Mouse (Mus musculus) kidney, adult 11 months (tissue): ENCODE data around the gene Dnah7a.
"Not testable (repeated sequence)": the region's sequence is repeated elsewhere in the genome, so short reads cannot be mapped to it uniquely, and the experiment has no call there.

Source experiments
- DNase-seq: peaks from one replicate; pipeline ENCODE4 v3.0.0; 2022

Gene Dnah7a

DNA sequence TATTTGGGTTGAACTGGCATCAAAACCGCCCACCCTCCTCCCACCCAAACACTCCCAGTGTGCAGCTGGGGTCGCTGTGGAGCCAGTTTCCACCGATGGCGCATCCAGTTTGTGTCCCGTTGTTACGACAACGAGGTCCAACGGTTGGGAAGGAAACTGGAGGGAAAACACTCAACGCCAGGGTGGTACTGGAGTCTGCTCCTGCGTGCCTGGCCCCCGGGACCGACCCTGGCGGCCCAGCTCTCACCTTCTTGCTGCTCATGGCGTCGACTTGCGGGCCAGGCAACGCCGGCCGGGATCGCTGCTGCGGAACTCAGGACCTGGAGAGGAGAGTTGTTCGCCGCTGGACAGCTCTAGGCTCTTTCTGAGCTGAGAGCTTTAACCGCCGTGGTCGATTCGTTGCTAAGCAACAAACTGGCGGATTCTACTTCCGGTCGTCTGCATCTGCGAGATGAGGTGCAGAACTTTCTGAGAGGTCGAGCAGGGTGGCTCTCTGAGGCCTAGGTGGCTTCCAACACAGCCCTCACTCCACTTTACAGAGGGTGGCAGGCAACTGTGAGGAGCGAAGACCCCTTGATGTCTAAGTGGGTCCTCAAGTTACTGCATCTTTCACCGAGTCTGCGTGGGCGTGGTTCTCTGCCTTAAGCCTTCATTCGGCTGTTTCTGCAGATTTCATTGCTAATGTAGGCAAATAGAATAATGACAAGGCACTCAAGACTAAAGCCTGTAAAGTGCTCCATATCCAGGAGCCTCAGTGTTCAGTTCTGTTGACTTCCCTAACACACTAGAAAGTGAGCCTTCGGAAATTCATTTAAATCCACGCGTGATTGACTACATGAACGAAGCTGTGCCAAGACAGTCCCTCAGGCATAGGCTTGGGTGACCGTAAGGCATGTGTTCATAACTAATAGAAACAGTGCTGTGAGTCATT lies at the start of gene Dnah7a:
Gene Dnah7a (minus strand): TSS at position 354 of the 931 bp plus-strand sequence.
- DNase-seq: no peak

- not testable (repeated sequence) for DNase-seq
Measured at GRCm38 (mm10) chr1:53753501-53753900, 46.9 kb upstream of the Dnah7a start.

DNA sequence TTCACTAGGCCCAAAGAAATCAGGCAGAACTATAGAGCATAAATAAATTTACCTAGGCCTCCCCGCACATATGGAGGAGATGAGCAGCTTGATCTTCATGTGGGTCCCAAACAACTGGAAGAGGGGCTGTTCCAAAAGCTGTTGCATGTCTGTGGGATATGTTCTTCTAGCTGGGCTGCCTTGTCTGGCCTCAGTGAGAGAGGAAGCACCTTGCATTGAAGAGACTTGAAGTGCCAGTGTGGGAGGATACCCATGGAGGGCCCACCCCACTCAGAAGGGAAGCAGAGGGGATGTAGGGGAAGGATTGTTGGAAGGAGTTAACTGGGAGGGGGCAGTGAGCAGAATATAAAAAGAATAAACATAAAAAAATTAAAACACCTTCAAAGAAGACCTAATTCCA lies 44.6 kb upstream of the Dnah7a start:
- DNase-seq: no peak

GRCm38 (mm10) chr1:53750697-53751096 lies 44.1 kb upstream of the Dnah7a start:
- not testable (repeated sequence) for DNase-seq

DNA sequence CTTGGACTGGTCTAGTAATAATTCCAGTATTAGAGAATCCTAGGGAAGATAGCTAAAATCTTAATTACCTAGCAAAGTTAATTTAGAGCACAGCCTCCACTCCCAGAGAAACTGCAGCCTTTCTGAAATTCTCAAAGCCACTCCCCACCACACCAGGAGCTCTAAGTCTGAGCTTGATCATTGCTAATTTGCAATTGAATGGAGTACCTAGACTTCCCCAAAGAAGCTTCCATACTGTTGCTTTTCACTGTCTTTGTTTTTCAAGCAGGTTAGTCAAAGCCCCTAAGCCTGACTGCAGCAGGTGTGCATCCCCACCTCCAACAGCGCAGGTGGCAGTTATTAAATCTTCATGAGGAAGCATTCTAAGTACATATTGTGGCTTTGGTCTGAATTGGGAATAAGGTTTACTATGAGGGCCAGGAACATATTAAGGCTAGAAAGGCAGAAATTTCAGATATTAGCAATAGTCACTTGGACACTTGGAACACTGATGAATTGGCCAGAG lies 43.3 kb upstream of the Dnah7a start:
- not testable (repeated sequence) for DNase-seq

GRCm38 (mm10) chr1:53748571-53748970 lies 42.0 kb upstream of the Dnah7a start:
- DNase-seq: no peak

- no peak for DNase-seq
Measured at GRCm38 (mm10) chr1:53746001-53746400, 39.4 kb upstream of the Dnah7a start.

GRCm38 (mm10) chr1:53741742-53742458 lies 35.3 kb upstream of the Dnah7a start:
- DNase-seq: no peak

DNA sequence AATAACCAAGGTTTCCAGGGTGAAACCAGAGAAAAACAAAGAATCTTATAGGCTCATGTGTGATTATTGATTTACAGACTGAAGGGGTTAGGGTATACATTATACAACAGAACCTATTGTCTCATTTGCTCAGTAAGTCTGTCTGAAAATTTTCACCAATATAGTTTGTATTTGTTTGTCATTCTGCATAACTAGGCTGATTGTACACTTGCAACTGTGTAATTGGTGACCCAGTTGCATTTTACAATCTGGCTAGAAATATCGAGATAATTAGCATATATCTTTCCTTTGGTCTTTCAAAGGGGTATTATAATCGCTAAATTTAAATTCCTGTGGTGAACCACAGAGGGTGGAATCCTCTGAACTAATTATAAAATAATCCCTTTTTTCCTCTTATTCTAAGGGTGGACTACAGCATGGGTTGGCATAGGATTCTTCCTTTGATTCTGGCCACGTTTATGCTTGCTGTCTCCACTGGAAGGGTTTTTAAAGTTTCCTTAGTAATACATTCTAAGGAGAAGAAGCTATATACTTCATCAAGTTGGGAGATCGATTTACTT lies 34.3 kb upstream of the Dnah7a start:
- DNase-seq: no peak

- not testable (repeated sequence) for DNase-seq
Measured at GRCm38 (mm10) chr1:53740077-53740776, 33.6 kb upstream of the Dnah7a start.

DNA sequence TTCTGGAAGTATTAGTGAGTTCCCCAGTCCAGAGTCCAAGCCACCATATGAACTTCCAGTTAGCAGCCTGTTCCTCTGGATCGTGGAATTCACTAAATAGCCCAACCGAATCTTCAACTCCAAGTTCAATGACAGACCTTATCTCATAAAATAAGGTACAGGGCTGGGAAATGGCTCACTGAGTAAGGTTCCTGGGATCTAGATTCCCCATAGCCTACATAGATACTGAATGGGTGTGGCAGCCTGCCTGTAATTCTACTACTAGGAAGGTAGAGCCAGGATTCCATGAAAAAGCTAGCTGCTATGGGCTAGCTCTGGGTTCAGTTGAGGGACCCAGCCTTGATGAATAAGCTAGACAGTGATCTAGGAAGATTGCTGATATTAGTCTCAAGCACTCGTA lies 30.0 kb upstream of the Dnah7a start:
- DNase-seq: no peak

DNA sequence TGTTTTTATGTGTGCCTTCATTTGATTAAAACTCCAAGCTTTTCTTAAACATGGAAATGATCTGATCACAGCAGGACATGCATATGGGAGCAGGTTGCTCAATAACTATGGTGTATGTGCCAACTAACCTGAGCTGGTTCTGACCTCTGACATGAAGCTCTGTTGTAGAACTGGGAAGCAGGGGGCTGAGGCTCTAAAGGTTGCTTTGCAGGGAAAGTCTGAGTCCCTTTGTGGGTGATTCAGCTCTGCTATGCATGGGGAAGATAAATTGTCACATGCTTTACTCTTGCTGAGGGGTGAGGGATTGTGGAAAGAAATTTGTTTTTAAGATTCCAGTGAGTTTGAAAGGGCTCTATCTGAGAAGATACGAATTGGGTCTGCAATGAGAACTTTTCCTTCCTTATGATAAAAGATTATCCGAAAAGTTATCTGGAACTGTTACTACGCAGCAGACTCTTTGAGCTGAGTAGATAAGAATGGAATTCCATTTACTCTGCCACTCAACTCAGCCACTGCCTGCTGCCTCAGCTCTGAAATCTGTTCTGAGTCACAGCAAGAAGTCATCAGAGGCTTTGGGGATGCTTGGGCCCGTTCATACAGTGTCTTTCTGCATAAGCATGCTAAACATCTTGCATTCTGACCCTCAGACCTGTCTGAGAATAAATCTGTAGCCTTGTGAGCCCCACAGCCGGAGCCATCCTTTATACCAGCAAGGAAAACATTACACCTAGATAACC lies 22.1 kb upstream of the Dnah7a start:
- no peak for DNase-seq

DNA sequence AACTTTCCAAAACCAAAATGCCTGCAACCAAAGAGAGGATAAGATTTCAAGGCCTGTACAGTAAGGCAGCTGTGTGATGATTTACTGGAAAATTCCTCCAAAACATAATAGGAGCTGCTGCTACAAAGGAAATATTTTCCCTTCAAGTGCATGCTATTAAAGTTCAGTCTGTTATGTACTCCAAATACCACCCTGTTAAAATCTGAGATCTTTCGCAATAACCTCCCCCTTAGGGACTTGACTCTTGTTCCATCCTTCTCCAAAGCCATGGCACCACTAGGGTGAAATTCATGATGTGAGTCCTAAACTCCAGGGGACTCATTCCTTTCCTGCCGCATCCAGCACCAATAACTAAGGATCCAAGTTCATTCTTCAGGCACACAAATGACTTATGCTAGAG lies 20.3 kb upstream of the Dnah7a start:
- DNase-seq: no peak

- DNase-seq: no peak
Measured at GRCm38 (mm10) chr1:53721353-53721752, 14.8 kb upstream of the Dnah7a start.

DNA sequence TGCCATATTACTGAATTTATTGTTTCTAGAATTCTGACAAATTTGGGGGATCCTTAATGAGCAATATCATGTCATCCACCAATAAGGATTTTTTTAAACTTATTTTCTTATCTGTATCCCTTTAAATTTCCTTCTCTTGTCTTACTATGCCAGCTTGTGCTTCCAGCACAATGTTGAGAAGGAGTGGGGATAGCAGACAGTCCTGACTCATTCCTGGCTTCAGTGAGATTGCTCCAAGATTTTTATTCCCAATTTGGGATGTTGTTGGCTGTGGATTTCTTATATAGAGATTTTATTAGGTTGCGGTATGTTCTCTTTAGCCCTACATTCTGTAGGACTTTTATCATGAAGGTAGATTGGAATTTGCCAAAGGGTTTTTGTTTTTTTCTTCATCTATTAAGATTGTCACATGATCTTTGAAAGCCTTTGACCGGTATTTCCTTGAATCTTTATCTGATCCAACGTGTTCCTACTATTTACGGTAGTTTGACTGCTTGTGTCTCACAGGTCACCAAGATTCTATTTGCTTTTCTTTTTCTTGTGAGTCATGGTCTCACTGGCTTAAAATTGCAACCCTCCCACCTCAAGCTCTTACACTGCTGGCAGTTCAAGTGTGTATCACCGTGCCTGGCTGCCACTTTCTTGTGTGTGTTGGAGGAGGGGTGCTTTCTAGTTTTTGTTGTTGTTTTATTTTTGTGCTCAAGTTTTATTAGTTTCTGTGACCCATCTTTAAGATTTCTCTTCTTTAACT lies 14.2 kb upstream of the Dnah7a start:
- DNase-seq: no peak

GRCm38 (mm10) chr1:53715966-53716515 lies 9.5 kb upstream of the Dnah7a start:
- DNase-seq: no peak

DNA sequence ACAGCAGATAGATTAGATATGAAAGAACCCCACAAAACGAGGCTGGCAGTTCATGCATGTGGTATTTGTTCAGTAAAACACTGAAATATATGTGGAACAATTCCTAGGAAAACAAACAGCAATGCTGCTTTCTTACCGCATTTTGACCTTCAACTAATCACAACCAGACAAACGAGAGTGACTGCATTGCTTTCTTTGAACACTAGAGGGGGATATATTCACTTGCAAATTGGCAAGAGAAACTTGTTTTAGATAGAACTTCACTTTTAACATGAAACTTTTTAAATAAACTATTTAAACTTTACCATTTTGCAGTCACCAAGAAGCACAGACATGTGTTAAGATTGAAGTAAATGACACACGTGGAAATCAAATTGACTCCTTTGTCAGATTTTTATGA lies 8.9 kb upstream of the Dnah7a start:
- DNase-seq: no peak

DNA sequence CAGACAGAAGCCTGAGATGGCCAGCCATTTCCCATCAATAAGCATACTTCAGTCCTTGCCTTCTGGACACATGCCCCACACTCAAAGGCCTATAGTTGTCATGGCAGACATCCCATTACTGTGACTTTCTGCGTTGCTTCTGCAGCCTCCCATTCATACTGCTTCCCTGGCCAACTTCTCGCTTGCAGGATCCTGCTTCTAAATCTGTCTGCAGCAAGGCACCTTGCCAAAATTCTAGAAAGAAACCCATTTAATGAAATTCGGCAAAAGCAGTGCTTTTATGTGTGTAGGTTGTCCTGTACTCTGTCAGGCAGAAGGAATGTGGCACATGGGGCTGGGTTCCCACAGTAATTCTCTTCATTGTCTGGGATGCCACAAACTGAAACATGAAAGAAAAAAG lies 6.8 kb upstream of the Dnah7a start:
- not testable (repeated sequence) for DNase-seq

- no peak for DNase-seq
Measured at GRCm38 (mm10) chr1:53711069-53711468, 4.5 kb upstream of the Dnah7a start.

DNA sequence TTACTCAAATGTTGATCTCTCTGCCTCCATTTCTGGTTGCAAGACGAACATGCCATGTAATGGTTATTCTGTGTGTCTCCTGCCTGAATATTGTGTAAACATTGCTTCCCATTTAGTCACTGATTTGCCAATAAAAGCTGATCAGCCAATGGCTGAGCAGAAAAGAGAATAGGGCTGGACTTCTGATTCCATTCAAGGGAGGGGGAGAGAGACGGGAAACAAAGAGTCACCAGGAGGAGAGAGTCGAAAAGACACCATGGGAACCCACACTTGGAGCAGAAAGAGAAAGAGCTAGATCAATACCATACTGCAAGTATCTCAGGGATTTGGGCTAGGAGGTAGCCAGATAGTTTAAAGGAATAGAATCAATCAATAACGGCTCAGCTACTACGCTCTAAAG lies 3.0 kb upstream of the Dnah7a start:
- not testable (repeated sequence) for DNase-seq

DNA sequence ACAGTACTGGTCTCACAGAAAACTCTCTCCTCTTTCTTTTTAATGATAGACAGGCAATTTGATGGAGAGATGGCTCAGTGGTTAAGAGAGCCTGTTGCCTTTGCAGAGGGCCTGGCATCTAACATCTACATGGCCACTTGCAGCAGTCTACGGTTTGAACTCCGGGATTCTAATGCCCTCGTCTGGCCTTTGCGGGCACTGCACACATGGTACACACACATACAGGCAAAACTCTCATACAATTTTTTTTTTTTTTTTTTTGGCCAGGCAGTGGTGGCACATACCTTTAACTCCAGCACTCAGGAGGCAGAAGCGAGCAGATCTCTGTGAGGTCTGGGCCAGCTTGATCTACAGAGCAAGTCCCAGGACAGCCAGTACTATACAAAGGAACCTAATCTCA lies 2.4 kb downstream of the Dnah7a start:
- DNase-seq: no peak
